Mouse (Mus musculus) cortical plate, adult 2 months (tissue): ENCODE measurements at regions not wholly inside any gene's neighbourhood (a gene's known extent, or its start where the extent isn't known, plus 50 kb on each side); places are given as distances from the start of the nearest gene placed in this dataset.

Source experiments
- CTCF ChIP-seq: fragments of 200-500 bp; IDR thresholded peaks from 2 replicates; pipeline ENCODE4 v1.5.1; 2011; ENCODE audit warnings: mild to moderate bottlenecking, control low read depth, low read length; ENCODE audit not compliant: insufficient read depth; ENCODE audit errors: extremely low read depth
- POLR2A ChIP-seq: fragments of 200-500 bp; IDR thresholded peaks from 2 replicates; pipeline ENCODE4 v1.6.1; 2011; ENCODE audit warnings: mild to moderate bottlenecking, low read length, control low read depth; ENCODE audit not compliant: insufficient read depth; ENCODE audit errors: extremely low read depth

DNA sequence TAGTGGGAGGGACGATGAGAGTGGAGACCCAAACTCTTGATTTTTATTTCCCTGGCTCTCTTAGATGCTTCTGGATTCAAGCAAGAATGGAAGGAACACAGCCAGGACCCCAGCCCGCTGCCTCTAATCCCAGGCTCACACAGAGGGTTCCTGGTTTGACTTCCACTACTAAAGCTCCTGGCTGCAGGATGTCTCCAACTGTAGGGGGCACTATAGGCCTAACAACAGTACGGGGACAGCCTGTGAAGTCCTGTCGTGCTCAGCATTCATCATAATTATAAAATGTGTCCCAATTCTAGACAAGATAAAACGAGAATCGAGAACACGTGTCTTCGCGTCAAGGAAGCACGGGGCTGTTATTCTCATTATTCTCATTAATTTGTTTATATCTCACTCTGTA is 254.3 kb upstream of the Kcnab2 start:
- TF ChIP-seq CTCF (peak; percentile 80), POLR2A (no peak)
